Mouse (Mus musculus) embryo, embryonic 11.5 days (tissue): ENCODE data around the gene Ank2.
A peak's percentile ranks its signal among the peaks of the same experiment; 100 is the strongest.
"Not testable (repeated sequence)": the region's sequence is repeated elsewhere in the genome, so short reads cannot be mapped to it uniquely, and the experiment has no call there.

Source experiments
- DNase-seq: peaks from one replicate; pipeline ENCODE4 v3.0.0-alpha.2; 2012; ENCODE audit warnings: low read depth, low spot score

Gene Ank2

DNA sequence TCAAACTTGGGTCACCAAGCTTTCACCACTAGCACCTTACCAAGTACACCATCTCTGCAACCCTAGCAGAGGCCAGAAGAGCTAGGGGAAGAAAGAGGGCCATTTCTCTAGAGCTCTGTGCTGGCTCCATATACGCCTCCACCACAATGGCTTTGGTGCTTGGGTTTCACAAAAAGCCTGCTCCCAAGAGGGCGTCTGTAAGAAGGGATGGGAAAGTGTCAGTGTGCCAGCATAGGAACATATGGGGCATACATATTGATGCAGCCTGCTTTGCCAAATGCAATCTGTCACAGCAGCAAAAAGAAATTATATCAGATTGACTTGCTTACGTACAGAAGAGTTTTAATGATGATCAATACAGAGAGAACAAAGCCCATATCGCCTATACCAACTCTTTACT, 82.2 kb downstream of the Ank2 start:
- no peak for DNase-seq

- no peak for DNase-seq
These were observed 84.7 kb downstream of the Ank2 start for GRCm38 (mm10) chr3:127414438-127414837.

GRCm38 (mm10) chr3:127408684-127409550, 90.2 kb downstream of the Ank2 start:
- DNase-seq = peak; percentile 54

- no peak for DNase-seq
These were observed 91.1 kb downstream of the Ank2 start for GRCm38 (mm10) chr3:127407868-127408574.

- no peak for DNase-seq
These were observed 92.3 kb downstream of the Ank2 start for GRCm38 (mm10) chr3:127406883-127407282.

DNA sequence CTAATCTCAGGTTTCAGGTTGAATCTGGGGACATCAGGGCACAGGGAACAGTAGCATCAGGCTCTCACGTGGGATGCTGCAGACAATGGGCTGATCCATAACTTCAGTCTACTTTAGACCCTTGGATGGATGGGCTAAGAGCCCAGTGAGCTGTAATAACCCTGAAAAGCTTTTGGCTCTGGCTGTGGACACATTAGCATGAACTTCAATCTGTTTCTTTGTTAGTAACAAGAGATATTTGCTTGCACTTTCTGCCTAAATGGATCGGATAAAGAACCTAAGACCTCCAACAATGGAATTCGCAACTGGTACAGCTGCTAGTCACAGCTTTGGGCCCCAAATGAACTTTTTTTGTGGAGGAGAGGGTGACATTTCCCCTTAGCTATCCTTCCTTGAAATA, 94.8 kb downstream of the Ank2 start:
- DNase-seq = no peak

GRCm38 (mm10) chr3:127400976-127401375, 98.2 kb downstream of the Ank2 start:
- DNase-seq = no peak

- DNase-seq = not testable (repeated sequence)
These were observed 98.7 kb downstream of the Ank2 start for GRCm38 (mm10) chr3:127400468-127400867.

DNA sequence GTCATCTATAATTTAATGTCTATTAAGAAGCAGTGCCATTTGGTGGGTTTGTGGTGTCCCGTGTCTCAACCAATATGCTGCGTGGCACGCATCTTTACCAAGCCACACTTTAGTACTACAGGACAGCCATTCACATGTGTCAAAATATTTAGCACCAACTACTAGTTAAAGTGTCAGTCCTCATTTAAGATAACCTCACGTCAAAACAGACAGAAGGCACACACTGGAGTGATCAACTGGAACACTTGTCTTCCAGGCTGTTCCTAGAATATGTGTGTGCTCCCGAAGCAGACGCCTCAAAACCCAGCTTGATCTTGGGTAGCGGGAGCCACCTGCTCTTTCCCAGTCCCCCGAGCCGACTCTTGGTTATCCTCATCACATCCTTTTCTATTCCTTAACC, 101.4 kb downstream of the Ank2 start:
- DNase-seq = no peak

DNA sequence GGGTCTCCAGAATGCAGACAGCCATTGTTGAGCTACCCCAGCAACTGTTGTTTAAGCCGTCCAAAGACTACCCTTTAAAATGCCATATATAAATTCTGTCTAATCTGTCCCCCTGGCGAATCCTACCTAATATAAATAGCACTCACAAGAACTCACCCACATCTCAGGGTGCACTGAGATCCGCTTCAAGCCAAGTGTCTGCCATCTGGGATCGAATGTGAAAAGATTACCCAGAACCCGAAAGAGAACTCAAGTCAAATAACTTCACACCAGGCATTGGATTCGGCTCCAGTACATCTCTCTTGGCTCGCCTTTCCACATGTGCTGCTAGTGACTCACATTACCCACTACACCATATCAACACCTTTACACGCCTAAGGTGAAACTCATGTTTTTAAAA, 103.9 kb downstream of the Ank2 start:
- no peak for DNase-seq

DNA sequence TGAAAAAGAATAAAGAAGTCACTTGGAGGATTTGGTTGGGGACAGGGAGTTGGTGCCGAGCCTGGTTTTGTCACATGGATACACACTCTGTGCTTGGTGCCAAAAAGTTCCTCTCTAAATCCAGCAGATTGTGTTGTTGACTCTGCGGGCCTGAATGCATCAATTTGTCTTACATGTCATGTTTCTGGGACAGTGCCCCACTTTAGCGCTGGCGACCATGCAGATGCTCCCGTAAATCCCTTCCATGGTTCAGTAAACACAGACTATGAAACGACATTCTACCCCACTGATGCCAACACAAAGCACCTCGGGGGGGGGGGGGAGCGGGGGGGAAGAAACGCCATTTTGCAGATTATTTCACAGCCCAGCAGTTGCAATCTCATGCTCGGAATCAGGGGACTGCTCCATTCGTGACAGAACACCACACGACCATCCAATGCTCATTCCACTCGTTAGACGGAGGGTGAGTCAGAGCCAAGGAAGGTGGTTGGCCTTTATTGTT, 112.1 kb downstream of the Ank2 start:
- no peak for DNase-seq

GRCm38 (mm10) chr3:127383231-127383630, 115.9 kb downstream of the Ank2 start:
- no peak for DNase-seq

- no peak for DNase-seq
These were observed 122.2 kb downstream of the Ank2 start for GRCm38 (mm10) chr3:127376901-127377460.

DNA sequence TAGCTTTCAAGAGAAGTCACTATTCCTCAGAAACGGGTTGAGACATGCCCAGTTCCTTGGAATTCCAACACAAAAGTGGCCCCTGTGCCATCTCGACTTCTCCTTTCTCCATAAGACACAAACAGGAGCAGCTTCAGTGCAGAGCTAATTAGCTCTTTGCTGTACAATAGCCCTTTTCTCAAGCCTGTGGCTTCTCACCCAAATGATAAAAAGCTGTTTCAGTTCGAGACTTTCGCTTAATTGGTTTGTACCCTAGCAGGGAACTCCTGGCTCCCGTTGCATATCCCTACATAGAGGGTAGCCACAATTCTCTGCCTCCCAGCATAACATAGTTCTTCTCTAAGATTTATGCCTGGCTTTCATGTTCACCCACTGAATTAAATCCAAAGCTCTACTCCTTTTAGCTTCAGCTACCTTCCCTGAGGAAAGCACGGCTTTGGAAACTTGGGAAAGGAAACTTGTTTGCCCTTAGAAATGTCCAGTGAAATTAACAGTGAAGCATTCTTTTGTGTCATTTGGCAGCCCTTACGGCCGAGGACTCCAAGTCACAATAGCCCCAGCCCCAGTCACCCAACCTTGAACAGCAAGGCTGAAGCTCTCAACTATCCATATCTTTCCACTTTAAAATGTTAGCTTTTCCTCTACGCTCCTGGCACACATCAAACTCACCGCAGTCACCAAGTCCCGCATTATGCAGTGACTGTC, 123.0 kb downstream of the Ank2 start:
- DNase-seq = no peak

GRCm38 (mm10) chr3:127374190-127374710, 124.9 kb downstream of the Ank2 start:
- DNase-seq = no peak

DNA sequence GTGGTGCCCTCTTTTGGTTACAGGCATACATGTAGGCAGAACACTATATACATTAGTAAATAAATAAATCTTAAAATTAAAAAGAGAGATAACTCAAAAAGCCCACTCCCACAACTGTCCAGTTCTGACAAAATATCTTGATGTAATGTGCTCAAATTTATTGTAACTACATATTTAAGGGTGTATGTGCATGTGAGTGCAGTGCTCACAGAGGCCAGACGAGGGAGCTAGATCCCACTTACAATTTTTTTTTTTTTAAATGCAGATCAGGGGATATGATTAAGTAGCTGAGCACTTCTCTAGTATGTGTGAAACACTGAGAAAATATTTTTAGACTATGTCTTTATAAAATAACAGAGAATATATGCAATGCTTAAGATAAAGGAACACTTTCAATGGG, 127.4 kb downstream of the Ank2 start:
- DNase-seq = no peak

DNA sequence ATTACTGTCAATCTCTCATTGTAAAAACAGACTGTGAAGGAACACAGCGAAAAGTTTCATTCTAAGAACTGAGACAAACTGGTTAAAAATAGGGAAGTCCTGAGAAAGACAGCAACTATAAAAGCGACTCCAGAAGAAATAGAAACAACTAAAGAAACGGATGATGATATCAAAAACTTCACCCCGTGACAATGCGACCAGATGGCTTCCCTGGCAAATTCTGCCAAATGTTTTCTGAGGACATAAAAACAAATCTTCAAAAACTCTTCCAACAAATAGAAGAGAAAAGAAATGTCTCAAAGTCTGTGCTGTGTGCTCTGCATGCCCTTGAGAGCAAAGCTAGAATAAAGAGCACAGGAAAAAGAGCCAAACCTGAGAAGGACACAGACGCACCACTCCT, 129.6 kb downstream of the Ank2 start:
- no peak for DNase-seq

DNA sequence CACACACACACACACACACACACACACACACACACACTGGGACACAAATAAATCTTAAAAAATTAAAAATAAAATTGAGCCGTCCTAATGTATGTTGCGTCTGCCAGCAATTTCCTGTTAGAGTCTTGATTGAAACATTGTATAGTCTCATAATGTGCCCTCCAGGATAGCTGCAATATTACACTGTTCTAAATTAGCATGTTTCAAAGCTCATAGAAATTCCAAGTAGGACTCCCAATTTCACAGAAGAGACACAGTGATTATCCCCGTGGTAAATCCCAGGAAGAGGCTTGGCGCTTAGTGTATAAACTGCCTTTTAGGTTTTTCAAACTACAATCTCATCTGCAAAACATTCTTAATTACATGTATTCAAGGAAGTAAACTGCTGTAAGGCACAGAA, 131.7 kb downstream of the Ank2 start:
- DNase-seq = no peak

GRCm38 (mm10) chr3:127363512-127363911, 135.6 kb downstream of the Ank2 start:
- DNase-seq = no peak

- DNase-seq = no peak
These were observed 136.3 kb downstream of the Ank2 start for GRCm38 (mm10) chr3:127362611-127363393.

DNA sequence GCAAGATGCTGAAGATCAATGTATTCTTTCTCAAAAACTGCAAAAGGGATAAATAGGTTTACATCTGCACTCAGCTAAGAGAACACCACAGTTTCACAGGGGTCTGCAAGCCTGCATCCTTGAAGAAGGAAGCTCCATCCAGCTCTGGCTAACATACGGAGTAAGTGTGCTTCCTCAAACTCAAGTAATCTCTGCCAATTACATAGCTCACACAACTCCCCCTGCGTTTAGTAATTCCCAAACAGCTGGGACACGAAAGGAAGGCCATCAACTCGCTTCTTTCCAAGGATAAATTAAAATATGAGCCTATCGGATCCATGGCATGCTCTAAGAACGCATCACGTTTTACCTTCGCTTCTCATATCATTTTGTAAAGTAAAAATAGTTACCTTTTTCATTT, 137.3 kb downstream of the Ank2 start:
- no peak for DNase-seq
